Mouse (Mus musculus) hindbrain, embryonic 14.5 days (tissue): ENCODE results near the gene Il22ra1. TPM values are rescaled to one million over a fixed set of nuclear protein-coding genes. Genes with fewer than 3 reads are reported as not detected.

Experiments used
- ATAC-seq: fragments of 200-750 bp; cut with Nextera tagmentation; 2 replicates; pipeline ENCODE4 v1.8.0; 2017; ENCODE audit warnings: moderate number of reproducible peaks, mild to moderate bottlenecking, moderate TSS enrichment, moderate library complexity; ENCODE audit not compliant: low FRiP score
- DNase-seq: peaks from one replicate; pipeline ENCODE4 v3.0.0-alpha.2; 2015; ENCODE audit warnings: low spot score
- H3K27ac ChIP-seq: fragments of 300-500 bp; sonication (generic); 2 replicates; pipeline ENCODE4 v1.5.1; 2014; ENCODE audit warnings: mild to moderate bottlenecking, moderate library complexity
- H3K27me3 ChIP-seq: fragments of 300-500 bp; sonication (generic); 2 replicates; pipeline ENCODE4 v1.6.1; 2014; ENCODE audit warnings: mild to moderate bottlenecking, low read length, mixed read lengths; ENCODE audit not compliant: control insufficient read depth, insufficient read depth
- H3K36me3 ChIP-seq: fragments of 300-500 bp; sonication (generic); replicated peaks from 2 replicates; pipeline ENCODE4 v1.6.1; 2014; ENCODE audit not compliant: control insufficient read depth, insufficient read depth
- H3K4me1 ChIP-seq: fragments of 300-500 bp; sonication (generic); replicated peaks from 2 replicates; pipeline ENCODE4 v1.6.1; 2014; ENCODE audit warnings: antibody characterized with exemption, low read length, mixed read lengths; ENCODE audit not compliant: control insufficient read depth, insufficient read depth
- H3K4me2 ChIP-seq: fragments of 300-500 bp; sonication (generic); replicated peaks from 2 replicates; pipeline ENCODE4 v1.6.1; 2014; ENCODE audit warnings: mild to moderate bottlenecking, moderate library complexity
- H3K4me3 ChIP-seq: fragments of 300-500 bp; sonication (generic); replicated peaks from 2 replicates; pipeline ENCODE4 v1.5.1; 2014; ENCODE audit warnings: mild to moderate bottlenecking, low read length
- H3K9ac ChIP-seq: fragments of 300-500 bp; sonication (generic); 2 replicates; pipeline ENCODE4 v1.6.1; 2014
- H3K9me3 ChIP-seq: fragments of 300-500 bp; sonication (generic); 2 replicates; pipeline ENCODE4 v1.6.1; 2016; ENCODE audit warnings: low read length; ENCODE audit not compliant: control insufficient read depth
- WGBS: fragments of 180-500 bp; shearing (Covaris S2); extraction: QIAGEN DNeasy Blood & Tissue Kit; methylation state at CpG from one replicate; pipeline ENCODE4 v1.1.7; 2014; 5-methylcytosine and 5-hydroxymethylcytosine counted together
- polyA plus RNA-seq: library from polyadenylated mRNA; unstranded; fragments of >200 nt; fragmentation: Nextera tagmentation; extraction: Ambion mirVana; gene quantifications from 2 replicates; pipeline ENCODE4 v1.2.1, GENCODE M21; 2014

Gene Il22ra1
- polyA plus RNA-seq, 1 experiment from 2014 or later: not detected

GRCm38 (mm10) chr4:135801543-135801942, 73.6 kb downstream of the Il22ra1 start:
- ATAC-seq: 0 out of 2 replicates have a peak, but pooled peaks have one; percentile 53

More at GRCm38 (mm10) chr4:135801543-135801942, 73.6 kb downstream of the Il22ra1 start:
- peak; percentile 93 for DNase-seq
- no peak overlapping the region for H3K4me2 ChIP-seq
- 25% methylated on average over 8 of the region's 8 CpGs for WGBS
- no peaks in the 10 kb centered on the region for H3K27me3 ChIP-seq
- no peaks in the 10 kb centered on the region for H3K9me3 ChIP-seq
- no peak overlapping the region for H3K9ac ChIP-seq
- no peaks in the 10 kb centered on the region for H3K4me1 ChIP-seq
- H3K27ac ChIP-seq: no peak overlapping the region
- H3K4me3 ChIP-seq: no peak overlapping the region
- no peaks in the 10 kb centered on the region for H3K36me3 ChIP-seq

Other genes with a start within 250 kb of the Il22ra1 start
- 0.20 and 0.29 TPM in 2 replicates for gene Stpg1, start 233.4 kb upstream of the Il22ra1 start, polyA plus RNA-seq
- 7.2 and 11.0 TPM in 2 replicates for gene Nipal3, start 233.1 kb upstream of the Il22ra1 start, polyA plus RNA-seq
- 1.0 and 1.1 TPM in 2 replicates for gene Grhl3, start 154.5 kb upstream of the Il22ra1 start, polyA plus RNA-seq
- 0.25 and 0.54 TPM in 2 replicates for gene Ifnlr1, start 41.9 kb upstream of the Il22ra1 start, polyA plus RNA-seq
- 0.09 TPM in 1 of 2 replicates, not detected in the other for gene Myom3, start 31.5 kb downstream of the Il22ra1 start, polyA plus RNA-seq
- 200 and 208 TPM in 2 replicates for gene Srsf10, start 127.6 kb downstream of the Il22ra1 start, polyA plus RNA-seq
- 95.0 and 105 TPM in 2 replicates for gene Pnrc2, start 145.7 kb downstream of the Il22ra1 start, polyA plus RNA-seq
- gene Cnr2, start 167.2 kb downstream of the Il22ra1 start, polyA plus RNA-seq: 0.13 and 0.17 TPM in 2 replicates
- 68.8 and 72.0 TPM in 2 replicates for gene Fuca1, start 192.6 kb downstream of the Il22ra1 start, polyA plus RNA-seq
- 60.3 and 63.3 TPM in 2 replicates for gene Hmgcl, start 218.3 kb downstream of the Il22ra1 start, polyA plus RNA-seq
- gene Gale, start 235.6 kb downstream of the Il22ra1 start, polyA plus RNA-seq: 41.9 and 42.9 TPM in 2 replicates
- 183 and 191 TPM in 2 replicates for gene Lypla2, start 244.5 kb downstream of the Il22ra1 start, polyA plus RNA-seq